Mouse (Mus musculus) ovary, adult 18-20 months (tissue): Measurements from ENCODE around the gene Phf11c.
"Not testable (repeated sequence)": the region's sequence is repeated elsewhere in the genome, so short reads cannot be mapped to it uniquely, and the experiment has no call there.

ENCODE experiments used
- DNase-seq: peaks from one replicate; pipeline ENCODE4 v3.0.0; 2022; ENCODE audit warnings: low spot score, mixed read lengths

The Phf11c gene

GRCm38 (mm10) chr14:59395281-59395680 lies at the start of gene Phf11c:
TSS of gene Phf11c (minus strand) at chr14:59395381.
- DNase-seq, result no peak

- DNase-seq, result no peak
These were observed 46.3 kb upstream of the Phf11c start for GRCm38 (mm10) chr14:59441472-59441805.

GRCm38 (mm10) chr14:59440558-59441471 lies 45.6 kb upstream of the Phf11c start, which contains the start of the genes Setdb2 and Cab39l:
TSS of gene Setdb2 (minus strand) at chr14:59440884.
TSS of gene Cab39l (plus strand) at chr14:59440972.
- peak; percentile 93 for DNase-seq

GRCm38 (mm10) chr14:59440039-59440438 lies 44.9 kb upstream of the Phf11c start:
- DNase-seq, result no peak

- DNase-seq, result no peak
These were observed 43.3 kb upstream of the Phf11c start for GRCm38 (mm10) chr14:59438505-59438904.

- no peak for DNase-seq
These were observed 42.2 kb upstream of the Phf11c start for GRCm38 (mm10) chr14:59437398-59437797.

- no peak for DNase-seq
These were observed 40.0 kb upstream of the Phf11c start for GRCm38 (mm10) chr14:59435206-59435605.

- no peak for DNase-seq
These were observed 38.7 kb upstream of the Phf11c start for GRCm38 (mm10) chr14:59433902-59434301.

- no peak for DNase-seq
These were observed 35.4 kb upstream of the Phf11c start for GRCm38 (mm10) chr14:59430556-59430955.

- DNase-seq, result no peak
These were observed 27.9 kb upstream of the Phf11c start for GRCm38 (mm10) chr14:59422912-59423663.

- no peak for DNase-seq
These were observed 23.0 kb upstream of the Phf11c start for GRCm38 (mm10) chr14:59418171-59418570.

- DNase-seq, result not testable (repeated sequence)
These were observed 19.8 kb upstream of the Phf11c start for GRCm38 (mm10) chr14:59414979-59415378.

- DNase-seq, result no peak
These were observed 1.8 kb upstream of the Phf11c start for GRCm38 (mm10) chr14:59396999-59397398.

- DNase-seq, result not testable (repeated sequence)
These were observed 5.0 kb downstream of the Phf11c start for GRCm38 (mm10) chr14:59390181-59390580.

- DNase-seq, result no peak
These were observed 5.6 kb downstream of the Phf11c start for GRCm38 (mm10) chr14:59389532-59389931.

GRCm38 (mm10) chr14:59370348-59371068 lies 24.7 kb downstream of the Phf11c start:
- DNase-seq, result no peak

GRCm38 (mm10) chr14:59366386-59367105 lies 28.6 kb downstream of the Phf11c start:
- DNase-seq, result no peak

- DNase-seq, result no peak
These were observed 29.9 kb downstream of the Phf11c start, which contains the start of gene Phf11d for GRCm38 (mm10) chr14:59365244-59365644. TSS of gene Phf11d (minus strand) at chr14:59365470.

- not testable (repeated sequence) for DNase-seq
These were observed 54.0 kb downstream of the Phf11c start, which contains the start of gene Phf11b for GRCm38 (mm10) chr14:59341189-59341588. TSS of gene Phf11b (minus strand) at chr14:59341351.

- no peak for DNase-seq
These were observed 55.6 kb downstream of the Phf11c start for GRCm38 (mm10) chr14:59339541-59339940.

GRCm38 (mm10) chr14:59336056-59336455 lies 59.1 kb downstream of the Phf11c start:
- not testable (repeated sequence) for DNase-seq
